Mouse (Mus musculus) kidney, postnatal 25 days (tissue): ENCODE results near the gene Srm.

Experiments used
- DNase-seq, 2 experiments: peaks; one replicate each; pipeline ENCODE4 v3.0.0; 2021; ENCODE audit warnings: mixed read lengths in 2 of 2

The Srm gene

DNA sequence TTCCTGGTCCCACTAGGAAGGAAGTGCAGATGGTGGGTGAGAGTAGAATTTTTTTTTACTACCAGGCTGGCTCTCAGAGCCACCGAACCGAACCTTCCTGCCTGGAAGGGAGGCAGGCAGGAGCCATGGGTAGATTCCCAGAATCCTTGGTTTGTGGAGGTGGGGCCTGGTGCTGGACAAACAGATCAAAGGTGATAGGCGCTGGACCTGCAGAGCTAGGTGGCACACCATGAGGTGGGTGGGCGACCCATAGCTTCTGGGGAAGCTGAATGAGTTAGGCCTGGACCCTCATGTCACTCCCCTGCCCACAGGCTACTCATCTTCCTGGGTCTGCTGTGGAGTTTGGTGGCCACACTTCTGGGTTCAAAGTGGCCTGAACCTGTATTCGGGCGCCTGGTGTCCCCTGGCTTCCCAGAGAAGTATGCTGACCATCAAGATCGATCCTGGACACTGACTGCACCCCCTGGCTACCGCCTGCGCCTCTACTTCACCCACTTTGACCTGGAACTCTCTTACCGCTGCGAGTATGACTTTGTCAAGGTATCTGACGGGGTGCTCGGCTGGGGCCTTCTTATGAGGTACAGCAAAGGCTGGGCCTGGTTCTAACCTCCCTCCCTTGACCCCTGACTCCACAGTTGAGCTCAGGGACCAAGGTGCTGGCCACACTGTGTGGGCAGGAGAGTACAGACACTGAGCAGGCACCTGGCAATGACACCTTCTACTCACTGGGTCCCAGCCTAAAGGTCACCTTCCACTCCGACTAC is 11.2 kb downstream of the Srm start, which contains the start of gene Masp2:
Masp2 (plus strand) TSS at position 198 of the 764 bp plus-strand sequence.
- DNase-seq, result peak in 1 of 2 experiments; percentile 35

DNA sequence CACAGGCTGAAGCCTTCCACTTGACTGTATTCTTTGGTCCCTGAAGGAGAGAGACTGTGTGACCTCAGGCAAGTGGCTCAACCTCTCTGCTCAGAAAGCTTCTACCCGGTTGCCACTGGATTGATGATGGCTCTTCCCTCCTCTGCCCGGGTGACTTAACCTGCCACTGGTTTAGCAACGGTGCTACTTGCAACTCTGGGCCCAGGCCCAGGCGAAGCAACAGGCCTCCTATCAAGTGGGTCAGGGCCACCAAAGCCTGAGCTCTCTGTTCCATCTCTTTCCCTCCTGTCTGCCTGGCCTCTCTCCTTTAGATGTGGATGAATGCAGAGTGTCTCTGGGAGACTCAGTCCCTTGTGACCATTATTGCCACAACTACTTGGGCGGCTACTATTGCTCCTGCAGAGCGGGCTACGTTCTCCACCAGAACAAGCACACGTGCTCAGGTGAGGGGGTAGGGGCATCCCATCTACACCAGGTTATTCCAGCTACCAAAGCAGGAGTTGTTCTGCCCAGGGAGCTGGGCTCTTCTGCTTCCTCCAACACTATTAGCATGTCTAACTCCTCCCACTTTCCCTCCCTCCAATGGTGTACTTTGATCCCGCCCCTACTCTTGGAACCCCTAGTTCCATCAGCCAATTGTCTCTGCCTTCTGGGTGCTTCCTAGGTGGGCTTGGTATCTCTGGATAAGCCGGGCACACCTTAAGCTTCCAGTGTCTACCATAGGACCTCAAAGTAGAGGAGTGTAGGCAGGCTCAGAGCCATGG is 12.3 kb downstream of the Srm start:
- peak in 1 of 2 experiments; percentile 29 for DNase-seq

DNA sequence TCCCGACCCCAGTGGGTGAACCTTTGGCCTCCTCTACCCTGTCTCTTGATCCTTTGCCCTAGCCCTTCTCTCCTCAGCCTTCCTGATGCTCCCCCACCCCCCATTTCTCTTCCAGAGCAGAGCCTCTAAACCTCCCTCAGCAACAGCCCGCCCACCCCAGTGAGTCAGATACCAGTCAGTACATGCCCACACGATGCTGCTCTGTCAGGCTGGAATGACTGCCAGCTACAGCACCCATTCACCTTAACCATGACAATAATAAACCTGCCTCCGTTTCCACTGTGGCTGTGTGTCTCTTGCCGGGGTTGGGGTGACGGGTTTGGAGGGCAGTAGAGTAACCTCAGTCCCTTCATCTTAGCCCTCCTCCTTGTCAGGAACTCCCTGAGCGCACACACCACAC is 12.8 kb downstream of the Srm start:
- no peak for DNase-seq

DNA sequence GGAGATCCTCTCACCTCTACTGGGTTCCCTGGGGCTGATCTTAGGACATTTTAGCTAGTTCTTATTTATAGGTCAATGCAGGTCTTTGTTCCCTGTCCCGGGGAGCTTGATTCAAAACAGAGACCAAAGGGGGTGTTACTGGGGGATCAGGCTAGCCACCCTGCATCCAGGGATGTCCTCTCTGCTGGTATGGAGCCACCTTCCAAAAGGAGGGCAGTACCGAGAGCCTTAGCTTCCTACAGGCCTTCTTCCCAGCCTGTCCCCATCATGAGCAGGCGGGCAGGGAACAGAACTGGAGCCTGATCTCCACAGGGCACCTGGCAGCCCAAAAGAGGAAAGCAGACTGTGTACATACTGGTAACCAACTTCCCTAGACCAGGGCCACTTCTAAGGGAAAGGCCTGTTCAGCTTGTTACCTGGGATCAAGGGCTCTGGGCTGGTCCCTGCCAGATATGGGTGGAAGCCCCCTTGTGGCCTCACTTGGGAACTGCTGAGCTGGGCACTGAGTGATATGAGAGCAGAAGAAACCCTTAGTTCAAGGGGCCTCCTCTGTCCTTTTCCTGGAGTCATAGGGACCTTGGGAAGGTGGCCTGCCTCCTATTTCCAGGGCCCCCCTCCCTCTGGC is 13.3 kb downstream of the Srm start:
- peak; percentile 78 to 84 for DNase-seq

DNA sequence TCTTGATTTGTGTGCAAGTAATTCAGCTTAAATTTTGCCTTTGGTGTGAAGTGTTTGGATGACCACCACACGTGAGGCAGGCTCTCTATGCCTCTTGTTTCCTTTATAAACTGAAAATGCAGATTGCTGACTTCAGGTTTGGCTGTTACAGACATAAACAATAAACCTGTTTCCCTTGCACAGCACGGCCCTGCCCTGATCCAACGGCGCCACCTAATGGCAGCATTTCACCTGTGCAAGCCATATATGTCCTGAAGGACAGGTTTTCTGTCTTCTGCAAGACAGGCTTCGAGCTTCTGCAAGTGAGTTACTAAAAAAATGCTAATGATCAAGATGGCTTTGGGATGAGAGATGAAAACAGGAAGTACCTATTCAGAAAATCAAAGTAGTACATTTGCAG is 16.5 kb downstream of the Srm start:
- DNase-seq, result peak; percentile 87 to 90

DNA sequence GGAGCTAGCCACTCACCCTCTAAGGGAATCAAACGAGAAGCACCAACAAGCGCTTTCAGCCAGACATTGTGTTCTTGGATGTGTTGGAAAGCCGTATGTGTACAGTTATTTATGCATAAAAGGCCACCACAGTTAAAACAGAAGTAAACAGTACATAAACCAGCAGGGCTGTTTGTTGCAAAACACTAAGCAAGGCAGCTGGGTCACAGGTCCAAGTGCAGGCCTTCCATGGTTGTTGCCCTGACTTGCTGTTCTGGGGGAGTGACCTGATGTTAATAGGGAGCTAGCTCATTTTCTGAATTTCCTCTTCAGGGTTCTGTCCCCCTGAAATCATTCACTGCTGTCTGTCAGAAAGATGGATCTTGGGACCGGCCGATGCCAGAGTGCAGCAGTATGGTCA is 18.5 kb downstream of the Srm start:
- peak in 1 of 2 experiments; percentile 60 for DNase-seq

DNA sequence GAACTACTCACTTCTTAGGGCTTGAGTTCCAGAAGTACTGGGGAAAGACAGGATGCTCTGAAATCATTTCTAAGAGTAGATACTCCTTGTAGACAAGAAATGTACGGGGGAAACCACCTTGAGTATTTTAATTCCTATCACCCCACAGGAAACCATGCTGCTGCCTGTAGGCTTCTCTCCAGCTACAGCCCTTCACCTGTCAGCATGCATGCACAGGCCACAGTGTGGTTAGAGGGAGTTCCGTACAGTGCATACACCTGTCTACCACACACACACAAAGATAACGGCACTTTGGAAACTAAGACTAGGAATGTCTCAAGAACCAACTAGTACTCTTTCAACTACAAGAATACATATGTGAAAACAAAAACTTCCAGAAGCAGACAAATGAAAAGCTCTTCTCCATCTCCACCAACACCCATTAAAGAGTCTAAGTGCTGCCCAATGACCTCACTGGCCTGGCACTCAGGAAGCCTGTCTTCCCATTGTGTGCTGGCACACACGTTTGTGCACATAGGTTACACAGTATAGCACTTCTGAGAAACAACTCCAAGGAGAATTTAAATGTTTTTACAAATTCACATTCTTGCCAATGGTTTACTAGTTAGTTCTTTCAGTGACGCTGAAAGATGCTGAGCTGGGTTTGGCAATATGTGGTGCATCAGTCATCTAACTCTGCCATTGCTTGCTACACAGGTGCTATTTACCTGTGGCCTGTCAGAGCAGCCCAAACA is 19.5 kb downstream of the Srm start:
- DNase-seq, result no peak

DNA sequence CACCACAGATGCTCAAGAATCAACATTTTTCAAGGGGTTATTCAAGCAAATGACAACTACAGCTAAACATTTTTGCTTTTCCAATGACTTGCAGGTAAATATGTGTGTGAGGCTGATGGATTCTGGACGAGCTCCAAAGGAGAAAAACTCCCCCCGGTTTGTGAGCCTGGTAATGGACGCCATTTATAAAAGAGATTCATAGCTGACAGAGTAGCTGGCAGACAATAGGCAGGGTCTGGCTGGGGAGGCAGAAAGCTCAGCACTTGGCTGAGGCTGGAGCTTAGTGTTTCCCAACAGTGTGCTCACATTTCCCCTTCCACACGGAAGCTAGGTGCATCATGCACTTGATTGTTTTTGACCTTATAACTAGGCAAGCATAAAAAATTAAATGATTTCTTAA is 21.3 kb downstream of the Srm start:
- DNase-seq, result no peak

DNA sequence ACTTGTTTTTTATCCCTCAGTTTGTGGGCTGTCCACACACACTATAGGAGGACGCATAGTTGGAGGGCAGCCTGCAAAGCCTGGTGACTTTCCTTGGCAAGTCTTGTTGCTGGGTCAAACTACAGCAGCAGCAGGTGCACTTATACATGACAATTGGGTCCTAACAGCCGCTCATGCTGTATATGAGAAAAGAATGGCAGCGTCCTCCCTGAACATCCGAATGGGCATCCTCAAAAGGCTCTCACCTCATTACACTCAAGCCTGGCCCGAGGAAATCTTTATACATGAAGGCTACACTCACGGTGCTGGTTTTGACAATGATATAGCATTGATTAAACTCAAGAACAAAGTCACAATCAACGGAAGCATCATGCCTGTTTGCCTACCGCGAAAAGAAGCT is 22.4 kb downstream of the Srm start:
- no peak for DNase-seq

DNA sequence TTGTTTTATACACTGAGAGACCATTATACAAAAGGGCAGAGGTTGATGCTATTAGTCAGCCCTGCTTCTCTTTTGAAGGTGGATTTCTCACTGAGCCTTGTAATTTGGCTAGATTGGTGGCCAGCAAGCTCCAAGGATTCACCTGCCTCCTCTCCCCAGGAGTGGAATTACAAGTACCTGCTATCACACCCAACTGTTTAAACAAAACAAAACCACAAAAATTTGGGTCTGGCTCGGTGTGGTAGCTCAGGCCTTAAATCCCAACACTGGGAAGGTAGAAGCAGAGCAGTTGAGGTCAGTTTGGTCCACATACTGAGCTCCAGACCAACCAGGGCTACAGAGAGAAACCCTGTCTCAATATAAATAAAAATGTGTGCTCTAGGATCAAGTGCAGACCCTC is 28.5 kb downstream of the Srm start:
- DNase-seq, result no peak

DNA sequence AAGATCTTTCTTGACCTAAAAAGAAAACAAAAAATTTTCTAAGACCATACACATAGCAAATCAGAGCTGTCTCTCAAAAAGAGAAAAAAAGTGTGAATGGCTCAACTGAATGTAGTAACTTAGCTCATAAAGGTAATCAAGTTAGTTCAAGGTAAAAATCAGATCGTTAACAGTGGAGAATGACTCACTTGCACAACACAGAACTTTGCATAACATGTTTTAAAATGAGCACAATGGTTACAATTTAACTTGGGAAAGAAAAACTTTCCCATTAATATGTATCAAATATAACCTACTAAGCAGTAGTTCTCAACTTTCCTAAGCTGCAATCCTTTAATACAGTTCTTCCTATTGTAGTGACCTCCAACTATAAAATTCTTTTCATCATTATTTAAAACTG is 29.4 kb downstream of the Srm start:
- no peak for DNase-seq

DNA sequence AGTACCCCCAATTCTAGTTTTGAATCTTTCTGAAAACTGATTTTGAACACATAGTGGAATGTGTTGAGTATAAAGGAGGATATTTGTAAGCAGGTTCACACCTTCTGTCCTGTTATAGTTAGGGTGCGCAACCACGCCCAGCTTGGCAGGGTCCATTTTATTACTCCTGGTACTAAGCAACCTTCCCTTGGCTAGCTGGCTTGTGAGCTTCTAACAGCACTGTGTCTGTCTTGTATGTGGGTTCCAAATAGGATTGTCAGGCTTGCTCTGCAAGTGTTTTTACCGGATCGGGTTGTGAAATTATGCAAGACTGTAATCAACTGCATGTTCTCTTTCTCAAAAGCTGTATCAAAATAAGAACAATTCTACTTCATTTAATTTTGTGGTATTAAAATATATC is 31.2 kb downstream of the Srm start:
- DNase-seq, result no peak

DNA sequence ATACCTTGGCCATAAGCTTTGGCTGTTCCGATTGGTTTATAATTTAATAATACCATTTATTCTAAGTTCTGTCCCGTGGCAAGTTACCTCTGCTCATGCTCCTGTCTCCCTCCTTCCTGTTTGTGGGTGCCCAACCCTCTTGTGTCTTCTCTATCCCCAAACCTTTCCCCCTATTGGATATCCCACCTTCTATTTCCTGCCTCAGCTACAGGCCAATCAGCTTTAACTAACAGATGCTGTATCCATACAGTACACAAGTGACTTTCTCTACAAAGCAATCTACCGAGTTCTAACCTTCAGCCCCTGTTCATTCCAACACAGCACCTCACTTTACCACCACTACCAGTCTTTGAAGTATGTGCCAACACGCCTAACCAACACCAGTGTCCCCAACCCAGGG is 32.3 kb downstream of the Srm start:
- DNase-seq, result peak in 1 of 2 experiments; percentile 12

DNA sequence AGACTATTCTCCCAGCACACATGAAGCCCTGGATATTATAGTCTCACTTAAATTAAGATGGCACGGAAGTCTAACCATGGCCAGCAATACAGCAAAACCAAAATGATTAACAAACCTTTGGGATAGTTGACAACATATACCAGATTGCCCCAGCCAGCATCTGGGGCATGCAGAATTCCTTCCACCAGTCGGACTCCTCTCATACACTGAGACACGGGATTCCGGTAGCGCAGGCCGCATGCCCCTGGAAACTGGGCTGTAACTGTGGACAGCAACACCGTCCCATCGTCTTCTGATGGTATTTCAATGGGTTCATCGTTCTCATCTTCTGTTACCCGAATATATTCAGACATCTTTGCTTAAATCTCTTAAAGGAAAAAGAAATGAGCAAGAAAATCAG is 33.7 kb downstream of the Srm start:
- peak in 1 of 2 experiments; percentile 17 for DNase-seq

DNA sequence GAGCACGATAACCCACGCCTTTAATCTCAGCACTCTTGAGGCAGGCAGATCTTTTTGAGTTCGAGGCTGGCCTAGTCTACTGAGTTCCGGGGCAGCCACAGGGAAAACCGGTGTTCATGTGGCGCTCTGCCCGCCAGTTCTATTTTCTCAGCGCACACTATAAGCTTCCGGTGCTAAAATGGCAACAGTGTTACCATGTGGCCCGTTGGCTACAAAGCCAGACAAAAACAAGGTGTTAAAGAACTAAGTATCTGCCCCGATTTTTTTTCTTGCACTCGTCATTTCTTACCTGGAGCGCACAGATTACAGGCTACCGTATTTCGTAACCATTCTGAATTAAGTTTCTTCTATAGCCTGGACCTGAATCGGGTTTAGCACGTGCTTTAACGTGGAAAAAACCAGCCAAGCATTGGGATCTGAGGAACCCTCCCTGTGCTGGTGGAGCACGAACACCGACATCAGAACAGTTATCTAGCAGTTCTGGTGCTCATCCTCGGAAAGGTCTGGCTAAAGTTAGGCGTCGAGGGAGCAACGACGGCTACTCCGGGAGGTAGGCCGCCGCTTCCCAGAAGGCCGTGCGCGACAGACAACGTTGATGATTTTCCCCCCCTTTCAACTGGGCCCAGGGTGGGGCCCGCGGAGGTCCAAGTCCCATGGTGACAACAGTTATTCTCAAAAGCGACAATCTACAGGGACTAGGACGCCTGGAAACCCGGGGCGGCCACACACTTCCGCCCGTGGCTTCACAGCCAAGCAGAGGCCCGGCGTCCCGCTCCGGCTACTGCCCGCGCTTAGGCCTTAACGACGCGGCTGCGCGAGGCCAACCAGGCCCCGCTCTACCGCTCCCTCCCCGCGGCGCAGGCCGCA is 34.7 kb downstream of the Srm start:
- peak; percentile 55 to 69 for DNase-seq

DNA sequence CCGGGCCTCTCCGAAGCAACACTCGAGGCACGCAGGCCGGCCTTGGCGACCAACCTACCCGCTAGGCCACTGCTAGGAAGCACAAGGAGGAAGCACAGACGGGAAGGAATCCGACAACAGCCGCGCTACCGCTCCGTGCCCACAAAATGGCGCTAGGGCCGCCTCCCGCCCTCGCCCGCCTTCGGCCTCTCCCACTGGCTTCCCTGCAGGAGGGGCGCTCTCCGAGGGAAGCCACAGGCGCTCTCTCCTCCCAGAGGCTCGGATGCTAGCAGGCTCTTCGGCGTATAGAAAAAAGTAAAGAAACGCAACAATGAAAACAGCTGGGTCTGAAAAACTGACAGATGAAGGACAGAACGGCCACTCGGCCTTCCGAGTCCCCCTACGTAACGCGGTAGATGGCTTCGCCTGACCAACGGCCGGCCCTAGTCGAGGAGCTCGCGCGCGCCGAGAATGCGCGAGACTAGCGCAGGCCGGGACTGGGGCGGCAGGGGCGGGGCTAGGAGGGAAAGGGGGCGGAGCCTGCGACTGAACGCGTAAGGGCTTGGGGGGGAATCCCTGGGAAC is 35.4 kb downstream of the Srm start, which contains the start of gene Tardbp:
Tardbp (minus strand) TSS at position 397 of the 563 bp plus-strand sequence.
- DNase-seq, result peak; percentile 98 to 99

DNA sequence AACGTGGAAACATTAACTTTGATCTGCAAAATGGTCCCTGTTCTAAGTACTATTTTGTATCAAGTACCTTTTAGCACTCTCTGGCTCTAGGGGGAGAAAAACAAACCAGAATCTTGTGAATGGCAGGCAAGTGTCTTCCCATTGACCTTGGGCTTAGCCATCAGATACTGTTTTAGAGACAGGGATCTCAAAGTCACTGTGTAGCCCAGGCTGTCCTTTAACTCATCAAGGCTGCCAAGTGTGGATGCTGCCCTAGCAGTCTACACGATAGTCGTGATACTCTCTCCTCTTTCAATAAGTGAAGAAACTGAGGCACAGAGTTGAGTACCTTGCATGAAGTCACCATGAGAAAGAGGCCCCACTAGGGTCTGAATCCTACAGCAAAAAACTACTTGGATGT is 35.9 kb downstream of the Srm start:
- peak in 1 of 2 experiments; percentile 9 for DNase-seq

DNA sequence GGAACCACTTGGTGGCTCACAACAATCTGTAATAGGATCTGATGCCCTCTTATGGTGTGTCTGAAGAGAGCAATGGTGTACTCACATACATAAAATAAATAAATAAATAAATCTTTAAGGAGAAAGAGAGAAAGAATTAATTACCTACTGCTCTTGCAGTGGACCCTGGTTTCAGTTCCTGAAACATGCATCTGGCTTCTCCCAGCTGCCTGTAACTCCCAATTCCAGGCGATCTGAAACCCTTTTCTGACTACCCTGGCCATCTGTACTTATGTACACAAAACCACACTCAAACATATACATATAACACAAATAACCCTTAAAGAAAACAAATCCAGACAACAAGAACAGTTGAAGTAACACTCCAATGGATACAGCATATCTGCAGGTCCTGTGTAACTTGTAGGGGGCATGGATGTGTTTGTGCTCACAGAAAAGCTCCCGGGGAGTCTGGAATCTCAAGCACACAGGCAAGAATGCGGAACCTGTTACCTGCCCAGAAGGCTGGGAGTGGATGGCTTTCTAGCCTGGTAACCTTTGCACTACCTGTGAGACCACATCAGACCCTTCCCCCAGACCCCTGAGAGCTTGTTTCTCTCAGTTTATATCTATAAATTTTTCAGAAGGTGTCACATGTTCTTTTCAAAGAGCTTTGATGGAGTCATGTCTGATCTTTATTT is 40.9 kb downstream of the Srm start:
- DNase-seq, result peak in 1 of 2 experiments; percentile 58

DNA sequence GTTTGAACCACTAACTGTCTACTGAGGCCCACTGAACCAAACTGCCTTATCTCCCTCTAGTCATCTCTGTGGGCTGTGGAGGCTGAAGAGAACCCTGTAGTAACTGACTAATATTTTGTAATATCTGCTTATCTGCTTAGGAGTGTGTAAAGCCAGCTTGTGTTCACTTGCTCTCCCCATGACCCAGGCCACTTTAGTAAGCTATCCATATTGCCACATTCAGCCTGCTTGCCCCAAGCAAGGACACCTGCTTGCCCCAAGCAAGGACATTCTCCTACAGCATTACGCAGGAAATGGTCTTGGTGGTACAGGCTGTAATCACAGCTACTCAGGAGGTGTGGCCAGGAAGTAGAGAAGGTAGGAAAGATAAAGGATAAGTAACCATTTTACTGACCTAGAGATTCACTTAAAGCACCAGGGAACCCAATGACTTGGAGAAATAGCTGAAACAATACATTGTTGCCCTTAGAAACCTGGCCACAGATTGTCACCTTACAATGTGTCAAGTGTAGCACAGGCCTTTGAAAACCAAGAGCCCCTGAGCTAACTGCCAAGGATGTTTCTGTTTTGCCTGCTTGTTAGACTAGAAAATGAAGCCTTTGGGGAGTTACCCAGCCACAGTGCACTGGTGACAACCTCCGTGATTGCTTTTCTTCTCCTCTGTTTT is 42.2 kb downstream of the Srm start:
- DNase-seq, result no peak

DNA sequence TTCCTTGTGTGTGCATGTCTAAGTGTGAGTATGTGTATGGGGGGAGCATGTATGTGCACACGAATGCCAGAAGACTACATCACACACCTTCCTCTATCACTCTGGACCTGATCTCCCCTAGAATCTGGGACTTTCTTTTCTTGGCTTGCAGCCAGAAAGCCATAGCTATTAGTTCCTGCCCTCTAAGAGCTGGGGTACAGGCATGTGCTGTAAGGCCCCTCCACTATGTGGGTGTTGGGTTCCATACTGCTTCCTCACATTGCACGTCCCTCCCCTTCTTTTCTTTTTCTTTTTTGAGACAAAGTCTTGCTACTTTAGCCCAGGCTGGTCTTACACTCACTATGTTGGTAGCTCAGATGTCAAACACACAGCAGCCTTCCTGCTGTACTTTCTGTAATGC is 44.0 kb downstream of the Srm start:
- DNase-seq, result no peak
